Mouse (Mus musculus) neural tube, embryonic 14.5 days (tissue): ENCODE data around the gene Jag1. TPM values are rescaled to one million over a fixed set of nuclear protein-coding genes. Genes with fewer than 3 reads are reported as not detected.

ENCODE experiments used
- ATAC-seq: fragments of 200-750 bp; cut with Nextera tagmentation; 2 replicates; pipeline ENCODE4 v1.8.0; 2017; ENCODE audit warnings: low read depth, mild to moderate bottlenecking, moderate TSS enrichment, moderate library complexity
- H3K27ac ChIP-seq: fragments of 300-500 bp; sonication (generic); 2 replicates; pipeline ENCODE4 v1.5.1; 2014; ENCODE audit warnings: low read depth, mild to moderate bottlenecking, control low read depth, low read length, moderate library complexity, mixed read lengths
- H3K27me3 ChIP-seq: fragments of 300-500 bp; sonication (generic); 2 replicates; pipeline ENCODE4 v1.6.1; 2014; ENCODE audit warnings: low read length; ENCODE audit not compliant: control insufficient read depth, insufficient read depth
- H3K36me3 ChIP-seq: fragments of 300-500 bp; sonication (generic); 2 replicates; pipeline ENCODE4 v1.6.1; 2014; ENCODE audit warnings: low read length, mixed read lengths; ENCODE audit not compliant: control insufficient read depth, insufficient read depth
- H3K4me1 ChIP-seq: fragments of 300-500 bp; sonication (generic); 2 replicates; pipeline ENCODE4 v1.6.1; 2014; ENCODE audit warnings: low read length; ENCODE audit not compliant: control insufficient read depth, insufficient read depth
- H3K4me2 ChIP-seq: fragments of 300-500 bp; sonication (generic); 2 replicates; pipeline ENCODE4 v1.6.1; 2014; ENCODE audit warnings: mild to moderate bottlenecking, low read depth, low read length, control low read depth
- H3K4me3 ChIP-seq: fragments of 300-500 bp; sonication (generic); 2 replicates; pipeline ENCODE4 v1.5.1; 2014; ENCODE audit warnings: low read depth, low read length, control low read depth, mixed read lengths
- H3K9ac ChIP-seq: fragments of 300-500 bp; sonication (generic); replicated peaks from 2 replicates; pipeline ENCODE4 v1.6.1; 2014; ENCODE audit warnings: low read depth, mild to moderate bottlenecking, control low read depth, low read length, mixed read lengths
- H3K9me3 ChIP-seq: fragments of 300-500 bp; sonication (generic); 2 replicates; pipeline ENCODE4 v1.6.1; 2016; ENCODE audit warnings: low read length; ENCODE audit not compliant: control insufficient read depth
- WGBS: fragments of 180-500 bp; shearing (Covaris S2); extraction: QIAGEN DNeasy Blood & Tissue Kit; methylation state at CpG from one replicate; pipeline ENCODE4 v1.1.7; 2014; 5-methylcytosine and 5-hydroxymethylcytosine counted together
- polyA plus RNA-seq: library from polyadenylated mRNA; unstranded; fragments of >200 nt; fragmentation: Nextera tagmentation; extraction: Ambion mirVana; gene quantifications from 2 replicates; pipeline ENCODE4 v1.2.1, GENCODE M21; 2014

Gene Jag1
- polyA plus RNA-seq, 1 experiment from 2014 or later: 5.4 TPM

DNA sequence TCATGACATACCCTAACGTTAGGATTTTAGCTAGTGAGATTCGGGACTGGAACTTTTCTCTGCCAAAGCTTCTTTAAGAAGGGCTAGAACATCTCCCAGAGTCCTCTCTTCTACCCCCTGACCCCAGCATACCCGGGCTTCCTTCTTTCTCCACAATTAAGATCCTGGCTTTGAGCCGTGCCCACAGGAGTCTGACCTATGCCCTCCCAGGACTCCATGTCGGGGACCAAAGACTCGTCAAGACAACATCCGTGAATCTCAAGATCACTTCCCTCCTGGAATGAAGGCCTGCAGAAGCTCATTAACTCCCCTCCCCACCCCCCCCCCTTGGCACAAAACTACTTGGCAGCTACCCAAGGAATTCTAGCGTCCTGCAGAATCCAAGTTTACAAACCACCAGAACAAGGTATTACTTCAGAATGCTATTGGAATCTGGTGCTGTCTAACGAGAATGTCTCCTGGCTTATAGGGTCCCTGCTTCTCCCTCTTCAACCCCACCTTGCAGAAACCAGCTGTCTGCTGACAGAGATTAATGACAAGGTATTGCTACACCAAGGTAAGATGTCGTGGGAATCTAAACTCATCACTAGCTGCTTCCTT, 36.6 kb downstream of the Jag1 start:
- Histone ChIP-seq H3K9ac (no peak overlapping the region), H3K27me3 (no peaks in the 10 kb centered on the region), H3K9me3 (no peaks in the 10 kb centered on the region), H3K4me2 (no peak overlapping the region), H3K4me1 (0 out of 2 replicates have a peak, but pooled peaks cover 2% of the 10 kb centered on the region), H3K27ac (no peak overlapping the region), H3K4me3 (no peak overlapping the region), H3K36me3 (0 out of 2 replicates have a peak, but pooled peaks cover 2% of the 10 kb centered on the region)
- no peak for ATAC-seq
- WGBS: 43% methylated on average over 10 of the region's 10 CpGs

DNA sequence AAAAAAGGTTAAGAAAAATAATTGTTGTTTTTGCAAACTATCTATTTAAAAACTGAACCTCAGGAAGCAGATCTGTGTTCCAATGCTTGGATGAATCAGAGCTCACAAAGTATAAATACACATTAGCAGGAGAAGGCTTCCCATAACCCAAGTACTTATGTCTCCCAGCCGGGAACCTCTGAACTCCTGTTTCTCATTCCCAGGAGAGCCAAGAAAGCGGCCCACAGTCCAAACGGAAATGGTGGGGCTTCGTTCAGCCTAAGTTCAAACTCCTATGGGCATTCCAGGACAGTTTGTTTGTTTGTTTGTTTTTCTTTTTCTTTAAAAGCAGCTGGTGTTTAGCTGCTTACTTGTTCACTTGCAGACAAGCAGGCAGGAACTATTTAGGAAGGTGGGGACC, 37.7 kb downstream of the Jag1 start:
- H3K27ac ChIP-seq: no peak overlapping the region
- no peaks in the 10 kb centered on the region for H3K36me3 ChIP-seq
- H3K9ac ChIP-seq: no peak overlapping the region
- H3K4me3 ChIP-seq: no peak overlapping the region
- no peak for ATAC-seq
- peaks cover 2% of the 10 kb centered on the region; the same call in 1 of the 2 replicates for H3K4me1 ChIP-seq
- H3K4me2 ChIP-seq: no peak overlapping the region
- 68% methylated on average over 4 of the region's 4 CpGs for WGBS
- H3K9me3 ChIP-seq: no peaks in the 10 kb centered on the region
- no peaks in the 10 kb centered on the region for H3K27me3 ChIP-seq

DNA sequence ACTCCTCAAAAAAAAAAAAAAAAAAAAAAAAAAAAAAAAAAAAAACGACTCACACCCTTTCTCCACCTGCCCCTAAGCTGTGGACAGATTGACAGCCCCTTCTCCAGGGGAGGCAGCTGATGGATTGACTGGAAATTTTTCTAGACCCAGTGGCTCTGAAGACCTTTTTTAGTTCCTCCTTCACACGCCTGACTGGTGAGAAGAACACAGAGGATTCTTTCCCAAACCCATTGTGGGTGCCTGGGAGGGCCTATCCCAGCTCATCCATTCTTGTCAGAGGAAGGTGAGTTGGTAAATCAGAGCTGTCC, 42.2 kb downstream of the Jag1 start:
- no peaks in the 10 kb centered on the region; the same call in 1 of the 2 replicates for H3K4me1 ChIP-seq
- H3K9ac ChIP-seq: no peak overlapping the region
- H3K36me3 ChIP-seq: no peaks in the 10 kb centered on the region
- H3K27me3 ChIP-seq: no peaks in the 10 kb centered on the region
- no peak overlapping the region for H3K4me2 ChIP-seq
- no peak overlapping the region for H3K27ac ChIP-seq
- no peak overlapping the region for H3K4me3 ChIP-seq
- no peak for ATAC-seq
- 5% methylated on average over 2 of the region's 2 CpGs for WGBS
- no peaks in the 10 kb centered on the region for H3K9me3 ChIP-seq

DNA sequence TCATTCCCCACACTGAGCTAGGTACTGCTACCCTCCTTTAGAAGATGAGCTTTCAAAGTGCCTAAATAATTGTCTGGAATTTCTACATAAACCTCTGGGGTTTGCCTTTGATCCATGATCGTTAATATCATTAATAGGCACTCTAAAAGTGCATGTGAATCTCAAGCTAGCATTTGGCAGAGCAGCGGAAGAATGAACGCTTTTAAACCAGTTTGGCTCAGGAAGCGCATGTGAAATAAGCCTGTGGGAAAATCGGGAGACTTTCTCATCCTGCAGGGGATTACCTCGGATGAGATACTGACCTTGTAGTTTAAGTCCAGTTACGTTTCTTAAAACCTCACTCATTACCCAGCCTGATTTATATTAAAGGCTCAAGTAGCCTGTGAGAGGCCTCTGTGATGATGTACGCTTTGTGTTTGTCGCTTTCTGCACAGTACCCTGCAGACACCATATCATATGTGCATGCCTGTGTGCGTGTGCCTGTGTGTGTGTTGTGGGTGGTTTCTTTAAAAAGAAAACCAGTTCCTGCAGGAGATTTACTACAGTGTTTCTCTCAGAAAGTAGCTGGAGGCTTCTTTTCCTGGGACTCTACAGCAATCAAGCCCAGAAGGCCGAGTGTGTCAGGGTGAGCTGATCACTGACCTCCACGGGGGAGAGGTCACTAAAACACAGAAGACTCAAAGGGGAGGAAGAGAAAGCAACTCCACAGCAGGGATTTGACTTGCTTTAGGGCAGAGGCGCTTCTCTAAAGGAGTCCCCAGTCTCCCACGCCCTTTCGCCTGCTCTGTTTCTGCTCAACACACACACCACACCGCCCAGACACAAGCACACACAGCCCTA, 42.8 kb downstream of the Jag1 start:
- ATAC-seq: peak; percentile 59; the same call in 1 of the 2 replicates
- H3K27ac ChIP-seq: peak overlapping the region; percentile 18; the same call in 1 of the 2 replicates
- WGBS: 21% methylated on average over 16 of the region's 16 CpGs

DNA sequence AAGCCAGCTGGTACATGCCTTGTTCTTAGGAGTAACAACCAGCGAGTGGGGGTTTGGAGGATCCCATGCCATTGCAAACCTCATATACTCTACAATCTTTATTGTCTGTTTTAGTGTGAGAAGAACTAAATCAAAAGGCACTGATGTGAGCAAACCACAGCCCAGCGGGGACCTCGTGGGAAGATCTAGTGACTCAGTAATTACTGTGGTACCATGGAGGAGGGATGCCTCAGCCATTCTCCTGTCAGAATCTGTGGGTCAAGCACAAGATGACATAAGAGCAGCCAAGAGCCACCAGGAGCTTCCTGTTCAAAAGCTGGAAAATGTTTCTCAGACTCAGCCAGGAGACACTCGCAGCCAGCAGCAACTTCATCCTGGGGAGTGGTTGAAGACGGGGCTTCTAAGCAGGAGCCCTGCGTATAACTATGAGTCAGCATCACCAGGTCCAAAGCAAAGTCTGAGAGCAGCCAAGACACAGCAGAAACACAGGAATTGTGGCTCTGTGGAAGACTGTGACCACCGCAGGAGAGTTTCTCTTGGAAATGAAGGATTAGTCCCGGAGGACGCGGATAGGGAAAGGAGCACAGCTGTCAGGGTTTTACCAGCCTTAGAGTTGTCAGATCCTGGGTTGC, 48.8 kb downstream of the Jag1 start:
- no peak for ATAC-seq
- no peak overlapping the region for H3K27ac ChIP-seq
- 69% methylated on average over 10 of the region's 10 CpGs for WGBS

More for the DNA sequence above, 42.8 kb downstream of the Jag1 start:
- Histone ChIP-seq H3K4me3 (no peak overlapping the region), H3K9me3 (no peaks in the 10 kb centered on the region), H3K4me1 (no peaks in the 10 kb centered on the region; the same call in 1 of the 2 replicates), H3K36me3 (no peaks in the 10 kb centered on the region), H3K4me2 (no peak overlapping the region), H3K27me3 (no peaks in the 10 kb centered on the region), H3K9ac (no peak overlapping the region)

DNA sequence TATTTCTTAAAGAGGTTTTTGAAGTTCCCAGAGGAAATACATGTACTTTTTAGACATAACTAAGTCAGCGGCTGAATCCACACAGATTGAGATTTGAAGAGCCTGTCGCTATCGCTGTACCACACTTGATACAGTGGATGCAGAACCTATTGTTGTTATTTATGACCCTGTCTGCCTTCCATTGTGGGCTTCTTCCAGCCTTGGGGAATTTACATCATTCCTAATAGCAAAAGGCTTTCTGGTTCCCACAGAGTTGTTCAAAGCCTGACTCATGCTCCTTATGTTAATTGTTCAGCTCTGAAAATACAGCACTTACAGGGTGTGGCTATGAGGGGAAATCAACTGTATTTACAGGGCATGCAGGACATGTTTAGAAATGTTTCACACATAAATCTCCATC, 51.9 kb downstream of the Jag1 start:
- Histone ChIP-seq H3K4me2 (no peak overlapping the region), H3K4me3 (no peak overlapping the region), H3K27me3 (no peaks in the 10 kb centered on the region), H3K27ac (no peak overlapping the region), H3K36me3 (no peaks in the 10 kb centered on the region), H3K9me3 (no peaks in the 10 kb centered on the region), H3K4me1 (peaks cover 4% of the 10 kb centered on the region; the same call in 1 of the 2 replicates), H3K9ac (no peak overlapping the region)
- WGBS: 16% methylated on average over 3 of the region's 3 CpGs
- peak; percentile 46; the same call in 1 of the 2 replicates for ATAC-seq

More for the DNA sequence above, 48.8 kb downstream of the Jag1 start:
- Histone ChIP-seq H3K4me3 (no peak overlapping the region), H3K9ac (no peak overlapping the region), H3K4me1 (peaks cover 4% of the 10 kb centered on the region; the same call in 1 of the 2 replicates), H3K36me3 (no peaks in the 10 kb centered on the region), H3K9me3 (no peaks in the 10 kb centered on the region), H3K27me3 (no peaks in the 10 kb centered on the region), H3K4me2 (no peak overlapping the region)

DNA sequence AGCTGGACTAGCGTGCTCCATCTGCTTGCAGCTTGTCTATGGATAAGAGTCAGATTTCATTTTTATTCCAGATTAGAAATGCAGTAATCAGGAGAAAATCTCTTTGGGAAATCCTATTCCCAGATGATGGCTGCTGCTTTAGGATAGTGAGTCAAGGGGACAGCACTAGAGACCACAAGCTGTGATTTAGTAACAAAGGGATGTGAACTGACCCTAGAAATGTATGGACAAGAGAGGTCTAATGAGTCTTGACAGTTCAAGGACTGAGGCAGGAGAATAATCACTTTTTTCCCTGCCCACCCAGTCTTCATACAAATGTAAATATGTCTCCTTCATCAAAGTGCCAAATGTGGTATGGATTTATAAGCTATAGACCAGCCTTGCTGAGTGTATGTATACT, 52.6 kb downstream of the Jag1 start:
- H3K27ac ChIP-seq: no peak overlapping the region
- ATAC-seq: no peak
- WGBS: 60% methylated on average over 1 of the region's 1 CpGs

DNA sequence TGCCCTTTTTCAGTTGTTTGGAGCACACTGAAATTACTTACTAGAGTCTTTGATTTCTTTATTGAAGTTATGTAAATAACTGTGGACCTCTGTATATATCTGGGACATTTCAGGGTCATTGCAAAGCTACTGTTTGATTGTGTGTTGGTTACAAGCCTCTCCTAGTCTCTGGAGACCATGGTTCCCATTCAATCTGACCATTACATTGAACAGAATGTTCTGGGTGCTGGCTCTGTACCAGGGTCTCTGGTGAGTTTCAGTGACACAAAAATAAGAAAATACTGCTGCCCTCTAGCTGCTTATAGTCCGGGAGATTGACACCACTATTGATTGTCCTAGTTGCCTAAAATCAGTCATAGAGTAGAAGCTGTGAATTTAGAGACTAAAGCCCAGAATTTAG, 66.5 kb downstream of the Jag1 start:
- no peak for ATAC-seq
- H3K27ac ChIP-seq: no peak overlapping the region
- H3K4me1 ChIP-seq: no peaks in the 10 kb centered on the region
- H3K4me3 ChIP-seq: no peak overlapping the region
- no peaks in the 10 kb centered on the region for H3K9me3 ChIP-seq
- H3K36me3 ChIP-seq: no peaks in the 10 kb centered on the region
- H3K4me2 ChIP-seq: no peak overlapping the region
- no peak overlapping the region for H3K9ac ChIP-seq
- 77% methylated on average over 1 of the region's 1 CpGs for WGBS
- H3K27me3 ChIP-seq: no peaks in the 10 kb centered on the region

More for the DNA sequence above, 52.6 kb downstream of the Jag1 start:
- H3K4me1 ChIP-seq: peaks cover 4% of the 10 kb centered on the region; the same call in 1 of the 2 replicates
- H3K36me3 ChIP-seq: no peaks in the 10 kb centered on the region
- H3K27me3 ChIP-seq: no peaks in the 10 kb centered on the region
- no peaks in the 10 kb centered on the region for H3K9me3 ChIP-seq
- no peak overlapping the region for H3K4me3 ChIP-seq
- no peak overlapping the region for H3K4me2 ChIP-seq
- H3K9ac ChIP-seq: no peak overlapping the region

DNA sequence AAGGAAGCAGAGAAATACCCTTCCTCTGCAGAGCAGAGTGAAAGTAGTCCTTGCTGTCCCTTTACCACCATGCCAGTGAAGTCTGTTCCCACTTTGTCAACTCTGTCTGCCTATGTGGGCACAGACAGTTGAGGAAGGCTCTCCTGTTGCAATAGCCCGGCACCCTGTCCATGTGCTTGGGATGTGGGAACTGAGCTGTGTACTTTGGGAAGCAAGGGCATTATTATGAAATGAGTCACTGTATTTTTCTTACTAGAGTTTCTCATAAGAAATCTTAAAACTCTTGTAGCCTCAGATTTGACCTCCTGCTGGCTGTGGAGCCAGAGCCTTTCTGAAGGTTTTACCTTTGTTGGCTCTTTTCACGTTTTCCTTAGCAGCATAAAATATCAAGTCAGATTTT, 67.1 kb downstream of the Jag1 start:
- no peak overlapping the region for H3K27ac ChIP-seq
- no peak for ATAC-seq
- H3K4me1 ChIP-seq: no peaks in the 10 kb centered on the region
- no peaks in the 10 kb centered on the region for H3K36me3 ChIP-seq
- H3K4me2 ChIP-seq: no peak overlapping the region
- H3K9me3 ChIP-seq: no peaks in the 10 kb centered on the region
- 77% methylated on average over 2 of the region's 2 CpGs for WGBS
- H3K9ac ChIP-seq: no peak overlapping the region
- no peaks in the 10 kb centered on the region for H3K27me3 ChIP-seq
- no peak overlapping the region for H3K4me3 ChIP-seq
